Mouse (Mus musculus) NIH3T3 (cell line): ENCODE measurements around the gene Hs2st1.

Experiments
- DNase-seq: peaks from one replicate; pipeline ENCODE4 v3.0.0-alpha.2; 2012; ENCODE audit warnings: low read depth

Hs2st1 gene

GRCm38 (mm10) chr3:144394454-144394943 is 175.5 kb downstream of the Hs2st1 start:
- no peak for DNase-seq

DNA sequence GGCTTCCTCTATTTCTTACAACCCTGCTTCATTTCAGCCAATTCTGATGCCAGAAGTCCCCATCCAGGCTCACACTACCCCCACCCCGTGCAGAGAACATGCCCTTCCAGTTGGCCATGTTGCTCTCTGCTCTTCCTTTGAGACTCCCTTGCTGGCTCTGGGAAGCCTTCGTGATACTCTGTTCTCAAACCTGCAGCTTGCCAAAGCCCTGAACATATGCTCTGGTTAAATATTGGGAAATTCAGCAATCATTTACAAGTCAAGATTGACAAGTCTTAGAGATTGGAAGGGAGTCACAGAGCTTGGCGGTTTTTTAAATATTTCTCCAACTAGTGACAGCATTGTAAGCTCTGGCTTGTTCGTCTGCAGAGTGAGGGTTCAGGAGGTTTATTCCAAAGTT is 183.5 kb downstream of the Hs2st1 start:
- DNase-seq = no peak

- DNase-seq = no peak
These were observed 185.3 kb downstream of the Hs2st1 start for GRCm38 (mm10) chr3:144384648-144385047.

DNA sequence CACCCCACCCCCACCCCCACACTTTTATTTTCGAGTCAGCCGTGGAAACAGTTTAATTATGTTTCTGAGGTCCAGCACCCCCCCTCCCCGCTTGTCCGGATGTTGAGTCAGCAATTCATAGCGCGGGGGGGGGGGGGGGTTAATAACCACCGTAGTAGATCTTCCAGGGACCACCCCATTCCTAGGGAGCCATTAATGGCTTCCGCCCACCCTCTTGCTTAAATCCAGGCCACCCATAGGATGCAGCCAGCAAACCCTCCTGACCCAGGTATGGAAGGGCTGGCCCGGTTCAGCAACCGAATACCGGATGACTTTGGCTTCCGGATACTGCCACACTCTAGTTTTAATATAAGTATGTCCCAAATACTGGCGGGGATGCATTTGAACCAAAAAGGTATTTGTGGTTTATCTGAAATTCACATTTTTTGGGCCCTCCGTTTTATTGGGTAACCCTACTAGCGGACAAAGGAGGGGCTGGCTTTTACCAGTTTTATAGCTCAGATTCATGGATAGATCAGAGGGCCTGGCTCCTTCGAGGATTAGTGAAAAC is 188.5 kb downstream of the Hs2st1 start:
- DNase-seq = no peak

DNA sequence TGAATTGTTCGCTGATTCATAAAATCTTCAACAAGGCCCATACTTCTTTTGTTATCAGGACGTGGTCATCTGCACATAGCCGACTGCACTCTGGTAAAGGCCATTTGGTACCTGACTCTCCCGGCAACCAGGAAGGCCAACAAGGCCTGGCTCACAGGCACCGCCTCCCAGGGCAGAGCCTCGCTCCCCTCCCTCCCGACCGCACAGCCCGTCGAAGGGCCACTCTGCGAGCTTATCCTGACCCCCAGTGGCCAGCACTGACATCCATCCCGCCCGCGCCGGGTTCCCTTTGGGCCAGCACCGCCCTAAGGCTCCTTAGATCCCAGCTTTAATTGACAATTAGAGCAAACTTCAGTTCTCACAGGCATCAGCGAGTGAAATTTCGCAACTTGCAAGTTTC is 189.1 kb downstream of the Hs2st1 start:
- peak; percentile 86 for DNase-seq

- DNase-seq = no peak
These were observed 190.2 kb downstream of the Hs2st1 start for GRCm38 (mm10) chr3:144379801-144380200.
